Mouse (Mus musculus) midbrain, embryonic 11.5 days (tissue): ENCODE results near the gene Apol7a. TPM values are rescaled to one million over a fixed set of nuclear protein-coding genes. Genes with fewer than 3 reads are reported as not detected.

Experiments
- ATAC-seq: fragments of 200-750 bp; cut with Nextera tagmentation; 2 replicates; pipeline ENCODE4 v1.8.0; 2017; ENCODE audit warnings: moderate TSS enrichment, moderate library complexity; ENCODE audit not compliant: low FRiP score
- DNase-seq: peaks from one replicate; pipeline ENCODE4 v3.0.0; 2015; ENCODE audit warnings: low spot score; ENCODE audit errors: missing footprints
- H3K27ac ChIP-seq: fragments of 300-500 bp; sonication (generic); 2 replicates; pipeline ENCODE4 v1.5.1; 2014; ENCODE audit warnings: low read depth, low read length
- H3K27me3 ChIP-seq: fragments of 300-500 bp; sonication (generic); 2 replicates; pipeline ENCODE4 v1.6.1; 2014; ENCODE audit warnings: mild to moderate bottlenecking, low read length, moderate library complexity, mixed read lengths; ENCODE audit not compliant: control insufficient read depth, insufficient read depth
- H3K36me3 ChIP-seq: fragments of 300-500 bp; sonication (generic); 2 replicates; pipeline ENCODE4 v1.6.1; 2014; ENCODE audit warnings: mild to moderate bottlenecking, low read length, moderate library complexity, mixed read lengths; ENCODE audit not compliant: control insufficient read depth, insufficient read depth
- H3K4me1 ChIP-seq: fragments of 300-500 bp; sonication (generic); 2 replicates; pipeline ENCODE4 v1.6.1; 2014; ENCODE audit warnings: low read length; ENCODE audit not compliant: control insufficient read depth, insufficient read depth
- H3K4me2 ChIP-seq: fragments of 300-500 bp; sonication (generic); 2 replicates; pipeline ENCODE4 v1.6.1; 2014; ENCODE audit warnings: mild to moderate bottlenecking, moderate library complexity
- H3K4me3 ChIP-seq: fragments of 300-500 bp; sonication (generic); 2 replicates; pipeline ENCODE4 v1.5.1; 2014; ENCODE audit warnings: low read depth, low read length
- H3K9ac ChIP-seq: fragments of 300-500 bp; sonication (generic); 2 replicates; pipeline ENCODE4 v1.6.1; 2014; ENCODE audit warnings: low read length
- H3K9me3 ChIP-seq: fragments of 300-500 bp; sonication (generic); 2 replicates; pipeline ENCODE4 v1.6.1; 2016; ENCODE audit warnings: low read length; ENCODE audit not compliant: control insufficient read depth
- WGBS: fragments of 180-500 bp; shearing (Covaris S2); extraction: QIAGEN DNeasy Blood & Tissue Kit; methylation state at CpG from one replicate; pipeline ENCODE4 v1.1.7; 2014; 5-methylcytosine and 5-hydroxymethylcytosine counted together
- polyA plus RNA-seq: library from polyadenylated mRNA; unstranded; fragments of >200 nt; fragmentation: Nextera tagmentation; extraction: Ambion mirVana; gene quantifications from 2 replicates; pipeline ENCODE4 v1.2.1, GENCODE M21; 2014

Gene Apol7a
- polyA plus RNA-seq, 1 experiment from 2014 or later: not detected

DNA sequence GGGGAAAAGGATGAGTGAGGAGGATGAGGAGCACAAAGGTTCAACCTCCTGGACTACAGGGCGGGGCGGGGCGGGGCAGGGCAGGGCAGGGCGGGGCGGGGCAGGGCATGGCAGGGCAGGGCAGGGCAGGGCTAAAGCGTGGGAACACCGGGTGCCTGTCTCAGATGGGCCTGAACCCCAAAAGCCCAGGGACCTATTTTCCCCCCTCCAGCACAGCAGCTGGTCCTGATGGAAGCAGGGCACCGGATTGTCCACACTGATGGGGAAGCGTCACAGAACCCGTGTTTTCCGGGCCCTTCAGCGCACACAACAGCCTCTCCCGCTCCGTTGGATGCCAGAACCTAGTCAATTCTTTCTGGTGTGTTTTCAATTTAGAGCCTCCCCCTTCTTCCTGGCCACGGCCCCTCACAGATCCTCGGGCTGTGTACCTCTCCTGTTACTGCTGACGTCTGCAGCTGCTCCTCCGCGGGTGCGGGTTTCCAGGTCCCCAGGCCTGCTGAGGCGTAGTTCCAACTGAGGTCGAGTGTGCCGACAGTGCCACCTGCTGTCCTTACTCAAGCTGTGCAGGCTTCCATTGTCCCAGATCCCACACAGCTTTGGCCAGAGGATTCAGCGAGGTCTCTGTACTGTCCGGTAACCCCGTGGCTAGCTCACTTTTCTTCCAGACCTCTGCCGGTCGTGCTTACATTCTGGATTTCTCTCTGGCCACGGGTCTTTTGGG lies 40.4 kb downstream of the Apol7a start:
- peak overlapping the region; percentile 41 for H3K27ac ChIP-seq
- H3K4me1 ChIP-seq: peaks cover 36% of the 10 kb centered on the region

DNA sequence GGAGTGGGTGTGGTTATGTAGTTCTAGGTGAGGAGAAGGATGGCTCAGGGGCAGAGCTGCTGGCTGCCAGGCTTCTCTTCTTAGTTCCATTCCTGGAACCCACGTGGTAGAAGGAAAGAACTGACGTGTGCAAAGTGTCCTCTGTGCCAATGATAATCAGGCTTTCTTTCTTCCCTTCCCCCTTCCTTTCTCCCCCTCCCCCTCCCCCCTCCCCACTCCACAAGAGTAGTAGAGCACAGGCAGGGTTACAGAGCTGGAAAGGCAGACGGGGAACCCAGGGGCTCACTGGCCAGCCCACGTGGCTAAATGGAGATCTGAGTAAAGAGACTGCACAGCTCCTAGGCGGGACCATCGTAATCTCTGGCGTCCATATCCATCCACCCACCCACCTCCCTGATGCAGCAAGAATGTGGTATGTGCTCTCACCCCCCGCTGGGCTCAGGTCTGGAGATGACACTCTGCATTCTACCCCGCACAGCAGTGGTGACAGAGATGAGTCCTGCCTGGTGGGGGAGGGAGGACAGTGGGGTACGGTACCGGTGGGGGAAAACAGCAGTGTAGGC lies 42.6 kb downstream of the Apol7a start:
- DNase-seq (peak; percentile 88), ATAC-seq (peak; percentile 17; the same call in 1 of the 2 replicates)
- H3K4me3 ChIP-seq: no peak overlapping the region
- H3K4me1 ChIP-seq: peaks cover 35% of the 10 kb centered on the region
- H3K4me2 ChIP-seq: peak overlapping the region; percentile 4; the same call in 1 of the 2 replicates
- no peak overlapping the region for H3K27ac ChIP-seq
- H3K36me3 ChIP-seq: no peaks in the 10 kb centered on the region
- H3K27me3 ChIP-seq: no peaks in the 10 kb centered on the region
- H3K9me3 ChIP-seq: no peaks in the 10 kb centered on the region
- H3K9ac ChIP-seq: peak overlapping the region; percentile 14; the same call in 1 of the 2 replicates
- WGBS: 14% methylated on average over 11 of the region's 11 CpGs

More for the DNA sequence above, 40.4 kb downstream of the Apol7a start:
- H3K36me3 ChIP-seq: no peaks in the 10 kb centered on the region
- H3K27me3 ChIP-seq: no peaks in the 10 kb centered on the region
- WGBS: 4% methylated on average over 28 of the region's 29 CpGs
- peak; percentile 98 for DNase-seq
- peak overlapping the region; percentile 26 for H3K4me3 ChIP-seq
- H3K9me3 ChIP-seq: no peaks in the 10 kb centered on the region
- H3K4me2 ChIP-seq: peak overlapping the region; percentile 53
- H3K9ac ChIP-seq: peak overlapping the region; percentile 79
- peak; percentile 82 for ATAC-seq

DNA sequence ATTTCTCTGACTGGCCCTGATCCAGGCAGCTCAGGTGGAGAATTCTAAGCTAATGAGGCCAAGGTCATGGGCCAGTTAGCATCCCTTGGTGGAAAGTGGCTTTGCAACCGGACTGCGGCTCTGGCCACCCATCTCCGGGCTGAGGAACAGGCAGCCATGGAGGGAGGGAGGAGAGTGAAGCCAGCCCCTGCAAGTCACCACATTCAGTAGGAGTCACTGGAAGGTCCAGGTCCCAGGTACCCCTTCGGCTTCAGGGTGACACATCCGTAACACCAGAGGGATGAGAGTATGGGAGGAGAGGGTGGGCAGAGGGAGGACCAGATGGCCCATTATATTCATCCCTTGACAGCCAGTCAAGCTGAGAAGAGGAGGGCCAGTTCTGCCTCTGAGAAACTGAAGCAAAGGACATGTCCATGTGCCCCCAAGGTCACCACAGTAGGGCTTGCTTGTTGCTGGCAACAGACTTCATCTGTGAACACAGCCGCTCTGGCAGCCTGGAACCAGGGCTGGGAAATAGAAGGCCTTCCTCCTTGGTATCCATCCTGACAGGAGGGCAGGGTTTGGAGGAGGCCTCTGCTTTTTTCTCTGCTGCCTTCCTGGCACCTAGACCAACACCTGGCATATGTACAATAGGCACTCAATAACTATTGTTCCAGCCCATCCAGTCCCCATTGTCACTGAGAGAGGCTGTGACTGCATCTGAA lies 43.9 kb downstream of the Apol7a start:
- H3K4me3 ChIP-seq: no peak overlapping the region
- DNase-seq: peak; percentile 86
- peaks cover 35% of the 10 kb centered on the region for H3K4me1 ChIP-seq
- WGBS: 64% methylated on average over 6 of the region's 6 CpGs
- ATAC-seq: 0 out of 2 replicates have a peak, but pooled peaks have one; percentile 19
- H3K27me3 ChIP-seq: no peaks in the 10 kb centered on the region
- H3K9ac ChIP-seq: peak overlapping the region; percentile 25; the same call in 1 of the 2 replicates
- 0 out of 2 replicates have a peak overlapping the region, but pooled peaks have one; percentile 17 for H3K4me2 ChIP-seq
- no peaks in the 10 kb centered on the region for H3K9me3 ChIP-seq
- H3K27ac ChIP-seq: peak overlapping the region; percentile 48
- no peaks in the 10 kb centered on the region for H3K36me3 ChIP-seq

DNA sequence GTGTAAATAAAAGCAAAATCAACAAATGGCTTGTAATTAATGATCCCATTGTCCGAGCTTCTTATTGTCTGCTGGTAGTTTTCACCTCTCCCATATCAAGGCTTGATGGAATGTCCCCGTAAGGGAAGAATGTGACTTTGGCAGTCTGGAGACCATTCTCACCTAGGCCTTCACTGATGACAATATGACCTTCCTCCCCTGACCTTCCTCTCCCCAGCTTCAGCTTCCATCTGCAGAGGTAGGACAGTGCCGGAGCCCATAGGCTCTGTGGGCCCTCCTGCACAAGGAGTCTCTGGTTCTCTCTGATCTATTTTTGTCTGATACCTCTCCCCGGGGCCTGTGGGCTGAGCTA lies 44.4 kb downstream of the Apol7a start:
- H3K9me3 ChIP-seq: no peaks in the 10 kb centered on the region
- H3K4me3 ChIP-seq: no peak overlapping the region
- H3K27me3 ChIP-seq: no peaks in the 10 kb centered on the region
- H3K27ac ChIP-seq: peak overlapping the region; percentile 48
- H3K4me2 ChIP-seq: no peak overlapping the region
- H3K9ac ChIP-seq: no peak overlapping the region
- peak; percentile 76 for DNase-seq
- ATAC-seq: no peak
- 65% methylated on average over 4 of the region's 4 CpGs for WGBS
- H3K36me3 ChIP-seq: no peaks in the 10 kb centered on the region
- H3K4me1 ChIP-seq: peaks cover 35% of the 10 kb centered on the region

DNA sequence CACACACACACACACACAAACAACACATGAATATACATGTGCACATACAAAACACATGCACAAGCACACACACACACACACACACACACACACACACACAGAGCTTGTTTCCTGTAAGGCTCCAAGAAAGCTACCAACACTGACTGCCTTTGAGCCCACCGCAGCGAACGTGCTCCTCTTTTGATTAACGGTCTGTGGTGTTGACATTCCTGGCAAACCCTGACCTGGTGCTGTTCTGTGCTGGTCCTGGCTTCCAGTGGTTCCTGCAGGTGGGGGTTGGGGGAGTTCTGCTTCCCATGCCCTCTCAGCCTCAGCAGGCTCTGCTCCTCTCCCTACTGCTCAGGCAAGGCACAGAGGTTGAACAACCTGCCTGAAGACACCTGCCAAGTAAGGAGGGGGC lies 45.1 kb downstream of the Apol7a start:
- peaks cover 30% of the 10 kb centered on the region for H3K4me1 ChIP-seq
- DNase-seq (peak; percentile 81), ATAC-seq (no peak)
- no peak overlapping the region for H3K4me2 ChIP-seq
- H3K36me3 ChIP-seq: no peaks in the 10 kb centered on the region
- H3K4me3 ChIP-seq: no peak overlapping the region
- 59% methylated on average over 4 of the region's 4 CpGs for WGBS
- no peak overlapping the region for H3K27ac ChIP-seq
- H3K27me3 ChIP-seq: no peaks in the 10 kb centered on the region
- no peaks in the 10 kb centered on the region for H3K9me3 ChIP-seq
- no peak overlapping the region for H3K9ac ChIP-seq

DNA sequence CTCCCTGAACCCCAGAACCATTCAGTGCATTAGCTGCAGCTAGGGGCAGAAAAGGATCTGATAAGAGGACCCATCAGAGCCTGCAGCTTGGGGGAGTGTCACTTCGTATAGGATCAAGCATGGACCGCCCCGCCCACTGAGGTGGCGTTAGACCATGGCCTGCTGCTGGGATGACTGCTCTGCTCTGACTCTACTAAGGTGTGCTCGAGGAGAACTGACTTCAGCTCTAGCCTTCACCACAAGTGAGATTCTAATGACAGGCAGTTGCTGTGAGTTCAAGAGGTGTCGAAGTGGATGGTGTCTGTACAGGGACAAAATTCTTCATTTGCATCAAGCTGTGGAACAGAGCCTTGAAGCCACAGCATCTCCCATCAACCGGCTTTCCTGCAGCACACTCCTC lies 46.0 kb downstream of the Apol7a start:
- Histone ChIP-seq H3K9me3 (no peaks in the 10 kb centered on the region), H3K4me1 (peaks cover 29% of the 10 kb centered on the region), H3K4me2 (no peak overlapping the region), H3K27me3 (no peaks in the 10 kb centered on the region), H3K4me3 (no peak overlapping the region), H3K27ac (no peak overlapping the region), H3K36me3 (no peaks in the 10 kb centered on the region), H3K9ac (peak overlapping the region; percentile 16; the same call in 1 of the 2 replicates)
- DNase-seq (peak; percentile 78), ATAC-seq (no peak)
- WGBS: 62% methylated on average over 7 of the region's 7 CpGs

DNA sequence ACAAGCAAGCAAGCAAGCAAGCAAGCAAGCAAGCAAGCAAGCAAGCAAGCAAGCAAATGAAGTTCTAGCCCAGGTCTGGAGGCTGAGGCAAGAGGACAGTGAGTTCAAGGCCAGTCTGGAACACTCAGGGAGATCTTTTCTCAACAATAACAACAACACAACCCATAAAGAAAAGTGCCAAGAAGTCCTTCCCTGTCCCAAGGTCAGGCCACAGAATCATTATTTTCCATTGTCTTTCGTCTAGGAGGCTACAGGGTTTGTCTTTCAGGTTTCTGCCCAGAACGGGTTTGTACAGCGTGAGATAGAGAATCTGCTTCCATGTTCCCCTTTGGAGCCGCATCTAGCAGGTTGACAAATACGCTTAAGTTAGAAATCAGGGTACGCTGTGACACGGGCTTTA lies 48.8 kb downstream of the Apol7a start:
- ATAC-seq (no peak), DNase-seq (no peak)
- Histone ChIP-seq H3K36me3 (no peaks in the 10 kb centered on the region), H3K4me2 (no peak overlapping the region), H3K9ac (no peak overlapping the region), H3K4me1 (peaks cover 13% of the 10 kb centered on the region), H3K27ac (no peak overlapping the region), H3K27me3 (no peaks in the 10 kb centered on the region), H3K4me3 (no peak overlapping the region), H3K9me3 (no peaks in the 10 kb centered on the region)
- WGBS: 92% methylated on average over 7 of the region's 7 CpGs

DNA sequence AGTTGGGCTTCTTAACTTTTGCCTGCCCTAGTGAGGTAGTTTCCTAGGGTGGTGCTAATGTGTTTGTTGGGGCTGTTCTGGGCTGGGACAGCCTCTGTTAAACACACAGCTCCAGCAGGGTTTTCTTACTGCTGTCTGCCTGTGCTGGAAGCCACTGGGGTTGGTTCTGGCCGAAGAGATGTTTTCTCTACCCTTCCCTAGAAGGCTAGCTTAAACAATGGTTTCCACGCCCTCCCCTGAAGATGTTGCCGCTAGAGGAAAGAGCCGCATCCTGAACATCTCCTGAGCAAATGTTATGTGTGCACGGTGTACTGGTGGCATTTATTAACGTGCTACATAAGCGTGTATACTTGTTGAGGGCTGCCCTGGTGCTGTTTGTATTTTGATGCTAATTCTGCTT lies 50.8 kb downstream of the Apol7a start:
- ATAC-seq (no peak), DNase-seq (no peak)
- WGBS: 74% methylated on average over 7 of the region's 7 CpGs
- Histone ChIP-seq H3K27me3 (no peaks in the 10 kb centered on the region), H3K9ac (no peak overlapping the region), H3K9me3 (no peaks in the 10 kb centered on the region), H3K27ac (no peak overlapping the region), H3K4me2 (no peak overlapping the region), H3K4me3 (no peak overlapping the region), H3K36me3 (no peaks in the 10 kb centered on the region), H3K4me1 (peaks cover 11% of the 10 kb centered on the region)
